8 mouse cellular contexts compared by ENCODE assay signal in the genomic region with DNA sequence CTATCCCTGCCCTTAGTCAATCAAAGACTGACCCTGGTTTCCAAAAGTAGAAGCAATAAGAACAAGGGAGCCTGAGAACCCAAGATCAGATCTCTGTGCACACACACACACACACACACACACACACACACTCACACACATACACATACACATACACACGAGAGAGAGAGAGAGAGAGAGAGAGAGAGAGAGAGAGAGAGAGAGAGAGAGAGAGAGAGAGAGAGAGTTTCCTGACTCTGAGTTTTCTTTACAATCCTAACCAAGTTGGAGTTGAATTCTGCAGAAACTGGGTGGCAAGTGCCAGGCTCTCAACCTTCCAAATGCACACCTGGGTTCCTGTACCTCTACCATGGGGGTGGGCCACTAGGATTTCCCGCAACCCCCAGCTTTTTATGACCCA. TPM values are rescaled to one million over a fixed set of nuclear protein-coding genes. Genes with fewer than 3 reads are reported as not detected.
DNase-seq lines count a peak whose midpoint lies in the region; ATAC-seq and TF ChIP-seq lines count a peak whose summit lies in the region.
"Had no signal": no experiment of that assay in that cellular context is flagged by ENCODE, and none has a peak within 500 bp of the region (broad histone marks: within the 10 kb centered on the region; RNA-seq: fewer than 3 reads in every experiment).

No protein-coding gene starts in this region.

- H3K36me3 ChIP-seq in lung, embryonic 15.5 days = 0 out of 2 replicates have a peak, but pooled peaks cover 7% of the 10 kb centered on the region
- peaks cover 22% of the 10 kb centered on the region for H3K36me3 ChIP-seq in forebrain, embryonic 15.5 days
- peaks cover 28% of the 10 kb centered on the region for H3K36me3 ChIP-seq in limb, embryonic 14.5 days (ENCODE audit: control insufficient read depth, insufficient read depth, low read length)
- 0 out of 2 replicates have a peak, but pooled peaks cover 5% of the 10 kb centered on the region for H3K36me3 ChIP-seq in stomach, embryonic 15.5 days

- no peak for DNase-seq in lung, postnatal 10 days
- no peak for DNase-seq in limb, embryonic 14.5 days (ENCODE audit: low spot score)
- DNase-seq in urinary bladder, postnatal 36 days (ENCODE audit: low spot score in 2 of 2) = no peak
- DNase-seq in gastrocnemius, postnatal 25 days = no peak
- DNase-seq: gastrocnemius, postnatal 14 days had no signal

- H3K4me1 ChIP-seq in lung, embryonic 15.5 days = peaks cover 31% of the 10 kb centered on the region
- H3K4me1 ChIP-seq in forebrain, embryonic 15.5 days = peaks cover 40% of the 10 kb centered on the region
- peaks cover 20% of the 10 kb centered on the region for H3K4me1 ChIP-seq in limb, embryonic 14.5 days (ENCODE audit: control insufficient read depth, insufficient read depth, low read length)
- peaks cover 22% of the 10 kb centered on the region for H3K4me1 ChIP-seq in stomach, embryonic 15.5 days

- no peaks in the 10 kb centered on the region for H3K9me3 ChIP-seq in lung, embryonic 15.5 days
- no peaks in the 10 kb centered on the region for H3K9me3 ChIP-seq in forebrain, embryonic 15.5 days
- no peaks in the 10 kb centered on the region for H3K9me3 ChIP-seq in limb, embryonic 14.5 days (ENCODE audit: control insufficient read depth, low read length)
- no peaks in the 10 kb centered on the region for H3K9me3 ChIP-seq in stomach, embryonic 15.5 days

- no peak overlapping the region; the same call in 1 of the 2 replicates for H3K27ac ChIP-seq in lung, embryonic 15.5 days
- peak overlapping the region; percentile 76; the same call in 1 of the 2 replicates for H3K27ac ChIP-seq in forebrain, embryonic 15.5 days (replicated peaks)
- H3K27ac ChIP-seq in limb, embryonic 14.5 days (replicated peaks; ENCODE audit: low read depth, low read length) = peak overlapping the region; percentile 90; the same call in 1 of the 2 replicates
- no peak overlapping the region for H3K27ac ChIP-seq in stomach, embryonic 15.5 days

- 0 out of 2 replicates have a peak, but pooled peaks cover 19% of the 10 kb centered on the region for H3K27me3 ChIP-seq in lung, embryonic 15.5 days
- H3K27me3 ChIP-seq in forebrain, embryonic 15.5 days = no peaks in the 10 kb centered on the region
- no peaks in the 10 kb centered on the region for H3K27me3 ChIP-seq in limb, embryonic 14.5 days (ENCODE audit: control insufficient read depth, insufficient read depth, low read length)
- H3K27me3 ChIP-seq in stomach, embryonic 15.5 days (replicated peaks) = no peaks in the 10 kb centered on the region; the same call in 1 of the 2 replicates

- 12% methylated on average over 1 of the region's 2 CpGs for WGBS in lung, embryonic 15.5 days
- 7% methylated on average over 1 of the region's 2 CpGs for WGBS in forebrain, embryonic 15.5 days
- 6% methylated on average over 2 of the region's 2 CpGs for WGBS in limb, embryonic 14.5 days
- WGBS in stomach, embryonic 15.5 days = 29% methylated on average over 1 of the region's 2 CpGs

- H3K4me2 ChIP-seq in lung, embryonic 15.5 days = peak overlapping the region; percentile 92
- peak overlapping the region; percentile 90 for H3K4me2 ChIP-seq in forebrain, embryonic 15.5 days (replicated peaks)
- H3K4me2 ChIP-seq in limb, embryonic 14.5 days (replicated peaks; ENCODE audit: low read depth, low read length, severe bottlenecking) = peak overlapping the region; percentile 89
- H3K4me2 ChIP-seq in stomach, embryonic 15.5 days = peak overlapping the region; percentile 90

- no peak for TF ChIP-seq POLR2A in limb, embryonic 14.5 days (IDR thresholded peaks at IDR 0.05; ENCODE audit: borderline replicate concordance, extremely low read depth, insufficient read depth, insufficient read length)

- no peak for ATAC-seq in lung, embryonic 15.5 days (ENCODE audit: borderline replicate concordance, extremely low read depth, low FRiP score, low TSS enrichment)
- no peak for ATAC-seq in forebrain, embryonic 15.5 days (replicated peaks)
- ATAC-seq in limb, embryonic 14.5 days (ENCODE audit: low FRiP score, low read depth) = no peak
- no peak for ATAC-seq in stomach, embryonic 15.5 days (ENCODE audit: insufficient read depth, low FRiP score, low read depth)

- peak overlapping the region; percentile 80 for H3K4me3 ChIP-seq in lung, embryonic 15.5 days
- H3K4me3 ChIP-seq in forebrain, embryonic 15.5 days = peak overlapping the region; percentile 68
- H3K4me3 ChIP-seq in limb, embryonic 14.5 days (replicated peaks; ENCODE audit: low read length) = peak overlapping the region; percentile 70
- peak overlapping the region; percentile 67 for H3K4me3 ChIP-seq in stomach, embryonic 15.5 days (replicated peaks)

- H3K9ac ChIP-seq in lung, embryonic 15.5 days = no peak overlapping the region
- H3K9ac ChIP-seq in forebrain, embryonic 15.5 days (replicated peaks) = peak overlapping the region; percentile 81
- peak overlapping the region; percentile 74 for H3K9ac ChIP-seq in limb, embryonic 14.5 days (ENCODE audit: low read depth, low read length, severe bottlenecking)
- H3K9ac ChIP-seq in stomach, embryonic 15.5 days = no peak overlapping the region

RNA-seq across cellular contexts. Expression of gene Gdf11, which starts 1.7 kb away (rescaled TPM):
- polyA plus RNA-seq in lung, embryonic 15.5 days (2015; fragmentation: Nextera tagmentation; extraction: Ambion mirVana) = 3.7 and 4.8 TPM in 2 replicates
- polyA plus RNA-seq in forebrain, embryonic 15.5 days (2015; fragmentation: Nextera tagmentation; extraction: Ambion mirVana) = 7.5 and 8.7 TPM in 2 replicates
- 10.8 and 11.8 TPM in 2 replicates for polyA plus RNA-seq in limb, embryonic 14.5 days (2012; rRNA removed)
- polyA plus RNA-seq in limb, embryonic 14.5 days (2014; fragmentation: Nextera tagmentation; extraction: Ambion mirVana) = 6.3 and 9.2 TPM in 2 replicates
- polyA plus RNA-seq in stomach, embryonic 15.5 days (2015; fragmentation: Nextera tagmentation; extraction: Ambion mirVana) = 4.4 and 4.7 TPM in 2 replicates
- total RNA-seq in gastrocnemius, postnatal 25 days (2021) = 1 to 10 TPM; 3.9 to 4.1 TPM

RNA-seq across cellular contexts. Expression of gene Cd63, which starts 10.9 kb away (rescaled TPM):
- polyA plus RNA-seq in lung, embryonic 15.5 days (2015; fragmentation: Nextera tagmentation; extraction: Ambion mirVana) = 552 and 585 TPM in 2 replicates
- 125 and 142 TPM in 2 replicates for polyA plus RNA-seq in forebrain, embryonic 15.5 days (2015; fragmentation: Nextera tagmentation; extraction: Ambion mirVana)
- 346 and 448 TPM in 2 replicates for polyA plus RNA-seq in limb, embryonic 14.5 days (2012; rRNA removed)
- polyA plus RNA-seq in limb, embryonic 14.5 days (2014; fragmentation: Nextera tagmentation; extraction: Ambion mirVana) = 942 and 957 TPM in 2 replicates
- polyA plus RNA-seq in stomach, embryonic 15.5 days (2015; fragmentation: Nextera tagmentation; extraction: Ambion mirVana) = 693 and 758 TPM in 2 replicates
- total RNA-seq in gastrocnemius, postnatal 25 days (2021) = 100 to 1,000 TPM; 103 to 142 TPM

RNA-seq across cellular contexts. Expression of gene Rdh5, which starts 32.8 kb away (rescaled TPM):
- 12.5 and 17.3 TPM in 2 replicates for polyA plus RNA-seq in lung, embryonic 15.5 days (2015; fragmentation: Nextera tagmentation; extraction: Ambion mirVana)
- polyA plus RNA-seq in forebrain, embryonic 15.5 days (2015; fragmentation: Nextera tagmentation; extraction: Ambion mirVana) = 11.7 and 12.6 TPM in 2 replicates
- polyA plus RNA-seq in limb, embryonic 14.5 days (2012; rRNA removed) = 17.9 and 23.2 TPM in 2 replicates
- polyA plus RNA-seq in limb, embryonic 14.5 days (2014; fragmentation: Nextera tagmentation; extraction: Ambion mirVana) = 11.8 and 12.5 TPM in 2 replicates
- 12.9 and 15.0 TPM in 2 replicates for polyA plus RNA-seq in stomach, embryonic 15.5 days (2015; fragmentation: Nextera tagmentation; extraction: Ambion mirVana)
- total RNA-seq in gastrocnemius, postnatal 25 days (2021) = 1 to 10 TPM; 4.3 to 4.7 TPM

RNA-seq across cellular contexts. Expression of gene Bloc1s1, which starts 34.0 kb away (rescaled TPM):
- 186 and 195 TPM in 2 replicates for polyA plus RNA-seq in lung, embryonic 15.5 days (2015; fragmentation: Nextera tagmentation; extraction: Ambion mirVana)
- polyA plus RNA-seq in forebrain, embryonic 15.5 days (2015; fragmentation: Nextera tagmentation; extraction: Ambion mirVana) = 230 and 251 TPM in 2 replicates
- polyA plus RNA-seq in limb, embryonic 14.5 days (2012; rRNA removed) = 211 and 285 TPM in 2 replicates
- 242 and 262 TPM in 2 replicates for polyA plus RNA-seq in limb, embryonic 14.5 days (2014; fragmentation: Nextera tagmentation; extraction: Ambion mirVana)
- polyA plus RNA-seq in stomach, embryonic 15.5 days (2015; fragmentation: Nextera tagmentation; extraction: Ambion mirVana) = 190 and 208 TPM in 2 replicates
- 100 to 1,000 TPM; 152 to 165 TPM for total RNA-seq in gastrocnemius, postnatal 25 days (2021)

RNA-seq across cellular contexts. Expression of gene Itga7, which starts 43.8 kb away (rescaled TPM):
- polyA plus RNA-seq in lung, embryonic 15.5 days (2015; fragmentation: Nextera tagmentation; extraction: Ambion mirVana) = 5.0 TPM in 2 replicates
- 2.1 TPM in 2 replicates for polyA plus RNA-seq in forebrain, embryonic 15.5 days (2015; fragmentation: Nextera tagmentation; extraction: Ambion mirVana)
- polyA plus RNA-seq in limb, embryonic 14.5 days (2012; rRNA removed) = 22.3 and 24.1 TPM in 2 replicates
- 7.0 and 11.5 TPM in 2 replicates for polyA plus RNA-seq in limb, embryonic 14.5 days (2014; fragmentation: Nextera tagmentation; extraction: Ambion mirVana)
- polyA plus RNA-seq in stomach, embryonic 15.5 days (2015; fragmentation: Nextera tagmentation; extraction: Ambion mirVana) = 5.2 and 5.7 TPM in 2 replicates
- 10 to 100 TPM; 63.5 to 67.3 TPM for total RNA-seq in gastrocnemius, postnatal 25 days (2021)

Comparison
In these comparisons a context has a peak if more than half of its experiments do, and no peak if none do; other contexts are left out.
1. H3K27ac ChIP-seq: peak in forebrain, embryonic 15.5 days (single experiment) and limb, embryonic 14.5 days (single experiment); none in lung, embryonic 15.5 days (single experiment) and stomach, embryonic 15.5 days (single experiment).
2. H3K9ac ChIP-seq: peak in forebrain, embryonic 15.5 days (single experiment) and limb, embryonic 14.5 days (single experiment); none in lung, embryonic 15.5 days (single experiment) and stomach, embryonic 15.5 days (single experiment).
3. Peak in every context shown above with its lines, with median percentiles within 50 percentile points of each other: H3K4me2 ChIP-seq and H3K4me3 ChIP-seq.